Mouse (Mus musculus): ENCODE measurements around the gene Insr.

Gene Insr

DNA sequence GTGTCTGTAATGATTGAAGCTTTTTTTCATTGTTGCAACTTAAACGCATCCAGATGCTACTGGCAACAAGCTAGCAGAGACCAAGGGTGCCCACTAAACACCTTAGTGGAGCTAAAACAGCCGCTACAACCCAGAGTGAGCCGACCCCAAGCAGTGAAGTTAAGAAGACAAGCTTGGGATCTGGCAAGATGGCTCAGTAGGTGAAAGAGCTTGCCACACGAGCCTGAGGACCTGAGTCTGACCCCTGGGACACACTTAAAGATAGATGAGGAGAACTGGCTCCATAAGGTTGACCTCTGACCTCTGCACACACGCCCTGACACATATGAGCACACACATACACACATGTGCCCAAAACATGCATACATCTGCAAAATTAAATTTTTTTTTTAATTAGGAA is 4.2 kb downstream of the Insr start:
- DNase-seq (ENCODE audit: inconsistent ontology term) = no peak

GRCm38 (mm10) chr8:3273799-3274198 is 5.6 kb downstream of the Insr start:
- DNase-seq (ENCODE audit: inconsistent ontology term) = no peak

DNA sequence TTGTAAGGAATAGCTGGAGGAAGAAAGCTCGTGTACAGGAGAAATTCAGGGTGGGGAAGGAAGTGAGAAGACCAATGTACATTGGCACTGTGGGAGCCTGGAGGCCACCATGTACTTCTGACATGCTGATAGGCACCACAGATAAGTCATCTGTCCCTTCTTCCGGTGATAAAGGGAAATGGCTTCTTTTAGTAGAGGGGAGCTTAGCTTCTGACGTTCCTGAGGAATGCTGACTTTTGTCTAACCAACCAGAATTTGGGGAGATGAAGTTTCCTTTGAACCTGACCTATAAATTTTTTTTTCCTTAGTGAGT is 12.0 kb downstream of the Insr start:
- DNase-seq (ENCODE audit: inconsistent ontology term) = no peak

DNA sequence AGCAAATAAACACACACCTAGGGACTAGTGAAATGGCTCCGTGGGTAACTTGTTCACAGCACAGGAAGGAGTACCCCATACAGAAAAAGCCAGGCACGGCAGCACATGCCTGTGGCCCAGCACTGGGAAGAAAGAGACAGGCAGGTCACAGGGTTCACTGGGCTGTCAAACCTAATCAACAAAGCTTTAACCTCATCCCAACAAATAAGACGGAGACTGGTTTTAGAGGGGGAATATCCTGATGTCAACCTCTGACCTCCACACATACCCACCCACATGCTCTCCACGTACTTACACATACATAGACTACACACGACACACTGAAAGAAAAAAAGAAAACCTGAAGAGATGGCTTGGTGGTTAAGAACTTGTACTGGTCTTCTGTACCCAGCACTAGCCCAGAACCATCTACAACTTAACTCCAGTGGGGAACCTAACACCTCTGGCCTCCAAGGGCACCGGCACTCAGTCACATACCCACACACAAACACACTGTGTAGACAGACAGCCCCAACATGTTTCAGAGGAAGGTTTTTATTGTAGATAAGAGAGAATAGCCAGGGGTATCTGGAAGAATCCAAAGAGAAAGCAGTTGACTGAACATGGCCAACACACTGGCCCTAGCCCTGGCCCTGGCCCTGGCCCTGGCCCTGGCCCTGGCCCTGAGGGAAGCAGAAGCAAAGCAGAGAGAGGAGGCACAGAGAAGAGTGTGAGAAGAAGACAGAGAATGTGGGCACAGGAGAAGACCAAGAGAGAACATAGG is 12.6 kb downstream of the Insr start:
- DNase-seq (ENCODE audit: inconsistent ontology term) = peak; percentile 56

DNA sequence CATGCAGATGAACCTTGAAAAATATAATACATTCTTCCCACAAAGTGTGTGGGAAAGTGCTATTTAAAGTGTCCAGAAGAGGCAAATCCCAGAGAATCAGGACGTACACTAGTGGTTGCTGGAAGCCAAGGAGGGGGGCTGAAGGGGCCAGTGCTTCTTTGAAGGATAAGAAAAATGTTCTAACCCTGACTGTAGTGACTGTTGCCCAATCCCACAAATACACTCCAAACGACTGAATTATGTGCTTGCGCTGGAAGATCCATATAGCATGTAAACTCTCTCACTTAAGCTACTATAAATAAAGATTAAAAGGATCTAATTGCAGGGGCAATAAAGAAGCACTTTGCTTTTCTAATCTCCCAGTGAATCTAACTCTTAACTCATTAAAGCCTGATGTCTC is 14.2 kb downstream of the Insr start:
- DNase-seq (ENCODE audit: inconsistent ontology term) = no peak

- DNase-seq (ENCODE audit: inconsistent ontology term) = no peak
Measured at GRCm38 (mm10) chr8:3262779-3263178, 16.6 kb downstream of the Insr start.

DNA sequence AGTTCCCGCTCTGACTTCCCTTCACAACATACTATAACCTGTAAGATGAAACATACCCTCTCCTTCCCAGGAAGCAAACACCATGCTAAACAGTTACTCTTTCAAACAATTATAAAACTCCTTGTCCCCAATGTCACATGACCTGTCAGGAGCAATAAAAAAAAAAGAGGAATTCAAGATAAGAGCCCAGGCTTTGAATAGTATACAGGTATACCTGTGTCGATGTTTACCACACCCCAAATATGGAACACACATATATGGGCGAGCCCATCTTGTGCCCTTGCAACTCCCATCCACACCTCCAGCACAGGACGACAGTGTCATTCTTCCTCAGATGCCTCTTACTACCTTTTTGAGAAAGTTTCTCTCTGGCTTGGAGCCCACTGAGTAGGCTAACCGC is 18.3 kb downstream of the Insr start:
- no peak for DNase-seq (ENCODE audit: inconsistent ontology term)

GRCm38 (mm10) chr8:3260127-3260811 is 19.1 kb downstream of the Insr start:
- peak; percentile 96 for DNase-seq (ENCODE audit: inconsistent ontology term)

- DNase-seq (ENCODE audit: inconsistent ontology term) = no peak
Measured at GRCm38 (mm10) chr8:3256147-3256940, 23.1 kb downstream of the Insr start.

- no peak for DNase-seq (ENCODE audit: inconsistent ontology term)
Measured at GRCm38 (mm10) chr8:3255321-3255720, 24.1 kb downstream of the Insr start.

DNA sequence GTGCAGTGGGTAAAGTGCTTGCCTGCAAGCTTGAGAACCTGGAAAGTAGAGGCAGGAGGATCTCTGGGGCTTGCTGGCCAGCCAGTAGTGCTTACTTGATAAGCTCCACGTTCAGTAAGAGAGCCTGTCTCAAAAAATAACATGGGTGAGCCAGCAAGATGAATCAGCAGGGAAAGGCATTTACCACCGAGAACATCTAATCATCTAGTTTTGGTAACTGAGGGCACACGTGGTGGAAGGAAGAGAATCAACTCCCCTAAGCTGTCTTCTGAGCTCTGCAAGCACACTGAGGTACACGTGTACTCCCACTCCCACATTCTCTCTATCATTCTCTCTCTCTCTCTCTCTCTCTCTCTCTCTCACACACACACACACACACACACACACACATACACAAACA is 26.2 kb downstream of the Insr start:
- no peak for DNase-seq (ENCODE audit: inconsistent ontology term)

DNA sequence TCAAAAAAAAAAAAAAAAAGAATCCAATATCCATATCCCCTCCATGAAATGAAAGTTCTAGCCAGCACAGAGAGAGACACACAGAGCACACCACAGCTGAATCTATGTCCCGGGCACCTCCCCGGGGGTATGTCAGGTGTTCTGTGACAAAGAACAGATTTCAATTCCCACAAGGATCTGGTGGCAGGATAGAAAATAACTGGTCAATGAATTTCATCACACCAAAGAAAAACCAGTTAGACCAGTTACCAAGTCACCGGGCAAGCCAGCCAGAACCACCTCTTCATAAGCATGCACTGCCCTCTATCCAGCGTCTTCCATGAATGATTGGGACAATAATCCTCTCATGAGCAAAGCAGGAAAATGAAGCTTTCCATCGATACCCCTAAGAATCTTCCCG is 26.8 kb downstream of the Insr start:
- no peak for DNase-seq (ENCODE audit: inconsistent ontology term)

DNA sequence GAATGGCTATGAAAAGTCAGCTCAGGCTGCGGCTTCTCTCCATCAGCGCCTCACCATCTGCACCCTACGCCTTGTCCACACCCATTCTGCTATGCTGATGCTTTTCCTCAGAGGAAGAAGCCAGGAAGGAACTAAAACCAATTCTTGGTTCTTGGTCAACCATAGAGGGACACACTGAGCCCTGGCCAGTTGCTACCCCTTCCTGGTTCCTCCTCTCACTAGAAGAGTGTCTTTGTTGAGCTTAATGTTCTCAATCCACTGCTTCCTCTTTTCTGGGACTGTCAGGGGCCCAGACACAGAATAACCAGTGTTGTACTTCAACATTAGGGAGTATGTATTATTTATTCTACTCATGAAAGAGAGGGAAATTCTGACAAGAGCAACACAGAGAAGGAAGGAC is 28.3 kb downstream of the Insr start:
- DNase-seq (ENCODE audit: inconsistent ontology term) = no peak

- DNase-seq (ENCODE audit: inconsistent ontology term) = peak; percentile 72
Measured at GRCm38 (mm10) chr8:3249886-3250285, 29.5 kb downstream of the Insr start.

DNA sequence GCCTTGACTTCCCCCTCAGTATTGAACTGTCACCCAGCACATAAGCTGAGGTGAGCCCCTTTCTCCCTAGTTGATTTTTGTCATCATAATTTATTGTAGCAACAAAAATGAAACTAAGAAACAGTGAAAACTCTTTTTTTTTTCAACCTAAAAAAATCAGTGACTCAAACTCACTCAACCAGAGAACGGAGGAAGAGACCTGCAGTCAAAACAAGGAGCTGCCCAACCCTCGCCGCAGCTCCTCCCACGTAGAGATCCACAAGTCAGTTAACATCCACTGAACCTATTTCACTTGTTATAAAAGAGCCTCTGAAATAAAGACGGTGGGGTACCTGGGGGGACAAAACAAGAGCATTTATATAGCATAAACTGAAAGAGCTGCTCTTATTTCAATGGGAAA is 30.7 kb downstream of the Insr start:
- DNase-seq (ENCODE audit: inconsistent ontology term) = no peak

DNA sequence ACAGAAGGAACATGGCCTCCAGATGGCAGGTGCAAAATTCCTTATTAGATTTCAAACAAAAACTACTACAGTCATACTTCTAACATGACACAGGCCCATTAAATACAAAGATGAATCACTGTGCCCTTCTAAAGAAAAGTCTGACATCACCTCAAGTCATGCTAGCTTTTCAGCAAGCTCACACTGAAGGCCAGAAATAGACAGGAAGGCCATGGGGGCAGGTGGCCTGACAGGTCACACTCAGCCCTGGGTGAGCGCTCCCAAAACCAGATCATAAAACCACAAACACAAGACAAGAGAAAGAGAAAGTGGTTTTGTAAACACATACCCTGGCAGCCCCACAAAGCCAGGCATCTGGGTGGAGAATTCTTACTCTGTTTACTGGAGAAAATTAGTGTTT is 32.3 kb downstream of the Insr start:
- peak; percentile 93 for DNase-seq (ENCODE audit: inconsistent ontology term)

DNA sequence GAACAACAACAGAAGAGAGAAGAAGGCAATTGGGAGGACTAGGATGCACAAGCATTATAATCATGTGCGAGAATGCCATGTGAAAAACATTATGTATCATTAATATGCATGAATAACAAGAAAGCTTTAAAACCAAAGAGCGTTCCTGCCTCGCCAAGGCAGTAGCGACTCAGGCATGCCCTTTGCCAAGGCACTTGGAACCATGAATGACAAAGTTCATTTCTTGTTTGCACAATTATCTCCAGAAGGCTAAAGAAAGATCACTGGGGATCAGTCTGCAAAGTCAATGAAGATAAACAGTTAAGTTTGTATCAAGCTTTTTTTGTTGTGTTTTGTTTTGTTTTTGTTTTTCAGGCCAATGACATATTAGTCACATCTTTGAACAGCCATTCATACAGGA is 36.2 kb downstream of the Insr start:
- DNase-seq (ENCODE audit: inconsistent ontology term) = no peak

DNA sequence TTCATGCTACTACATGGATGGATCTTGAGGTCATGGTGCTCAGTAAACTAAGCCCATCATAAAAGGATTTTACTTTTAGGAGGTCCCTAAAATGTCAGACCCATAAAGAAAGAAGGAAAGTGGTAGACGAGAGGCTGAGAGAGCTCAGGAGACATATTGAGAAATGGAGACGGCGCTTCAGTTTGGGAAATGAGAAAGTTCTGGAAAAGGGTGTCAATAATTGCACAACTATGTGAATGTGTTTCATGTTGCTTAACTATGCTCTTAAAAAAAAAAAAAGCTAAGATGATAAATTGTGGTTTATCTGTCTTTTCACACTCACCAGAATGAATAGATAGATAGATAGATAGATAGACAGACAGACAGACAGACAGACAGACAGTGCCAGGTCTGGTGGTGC is 38.7 kb downstream of the Insr start:
- no peak for DNase-seq (ENCODE audit: inconsistent ontology term)

DNA sequence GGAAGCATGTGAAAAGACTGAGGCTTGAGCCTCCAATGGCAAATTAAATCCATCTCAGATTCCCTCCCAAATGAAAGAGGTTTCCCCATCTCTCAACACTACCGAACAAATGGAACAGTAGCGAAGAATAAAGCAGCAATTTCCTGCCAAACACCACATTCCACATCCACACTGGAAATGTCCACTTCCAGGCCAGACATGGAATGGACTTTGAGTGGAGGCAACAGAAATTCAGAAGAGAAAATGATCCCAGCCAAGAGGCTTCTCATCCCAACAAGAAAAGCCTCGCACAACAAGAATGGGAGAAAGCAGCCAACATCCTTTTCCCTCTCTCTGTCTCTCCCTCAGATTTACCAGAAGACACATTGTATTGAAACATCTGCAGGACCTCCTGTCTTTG is 39.8 kb downstream of the Insr start:
- peak; percentile 32 for DNase-seq (ENCODE audit: inconsistent ontology term)

DNA sequence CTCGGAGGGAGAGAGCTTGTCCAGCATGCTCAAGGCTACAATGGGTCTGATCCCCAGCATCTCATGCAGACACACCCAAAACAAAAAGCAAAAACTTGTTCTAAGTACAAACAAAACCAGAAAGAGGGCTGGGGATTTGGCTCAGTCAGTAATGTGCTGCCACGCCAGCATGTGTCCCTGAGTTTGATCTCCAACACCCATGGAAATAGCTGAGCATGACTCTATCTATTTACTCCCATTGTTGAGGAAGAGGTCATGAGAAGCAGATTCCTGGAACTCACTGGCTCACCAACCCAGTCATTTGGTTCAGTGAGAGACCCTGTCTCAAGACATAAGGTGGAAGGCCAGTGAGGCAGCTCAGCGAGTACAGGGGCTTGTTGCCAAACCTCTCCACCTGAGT is 40.6 kb downstream of the Insr start:
- peak; percentile 33 for DNase-seq (ENCODE audit: inconsistent ontology term)

GRCm38 (mm10) chr8:3237319-3237718 is 42.1 kb downstream of the Insr start:
- DNase-seq (ENCODE audit: inconsistent ontology term) = peak; percentile 92

GRCm38 (mm10) chr8:3236277-3236676 is 43.1 kb downstream of the Insr start:
- peak; percentile 82 for DNase-seq (ENCODE audit: inconsistent ontology term)

DNA sequence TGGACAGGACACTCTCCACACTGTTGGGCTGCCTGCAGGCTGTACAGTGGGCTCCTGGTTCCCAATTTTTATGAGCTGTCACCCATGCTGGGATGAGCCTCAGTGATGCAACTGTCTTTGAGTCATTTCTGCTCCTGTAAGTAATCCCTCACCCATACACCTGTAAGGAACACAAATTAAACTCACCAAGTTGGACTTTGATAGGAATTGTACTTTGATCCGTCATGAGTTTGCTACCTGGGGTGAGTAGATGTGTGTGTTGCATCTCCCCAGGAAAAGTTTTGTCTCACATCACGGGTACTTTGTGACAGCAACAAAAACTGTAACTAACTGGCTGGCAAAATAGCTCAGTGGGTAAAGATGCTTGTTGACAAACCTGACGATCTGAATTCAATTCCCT is 44.8 kb downstream of the Insr start:
- no peak for DNase-seq (ENCODE audit: inconsistent ontology term)

Measured in Muller cell, postnatal 12 days (primary cell).